Mouse (Mus musculus) naive thymus-derived CD4-positive, alpha-beta T cell, adult 2 months (primary cell): ENCODE data around the gene Manbal.

Source experiments
- DNase-seq: peaks from one replicate; pipeline ENCODE4 v3.0.0-alpha.2; 2011; ENCODE audit warnings: low read depth

Manbal gene

DNA sequence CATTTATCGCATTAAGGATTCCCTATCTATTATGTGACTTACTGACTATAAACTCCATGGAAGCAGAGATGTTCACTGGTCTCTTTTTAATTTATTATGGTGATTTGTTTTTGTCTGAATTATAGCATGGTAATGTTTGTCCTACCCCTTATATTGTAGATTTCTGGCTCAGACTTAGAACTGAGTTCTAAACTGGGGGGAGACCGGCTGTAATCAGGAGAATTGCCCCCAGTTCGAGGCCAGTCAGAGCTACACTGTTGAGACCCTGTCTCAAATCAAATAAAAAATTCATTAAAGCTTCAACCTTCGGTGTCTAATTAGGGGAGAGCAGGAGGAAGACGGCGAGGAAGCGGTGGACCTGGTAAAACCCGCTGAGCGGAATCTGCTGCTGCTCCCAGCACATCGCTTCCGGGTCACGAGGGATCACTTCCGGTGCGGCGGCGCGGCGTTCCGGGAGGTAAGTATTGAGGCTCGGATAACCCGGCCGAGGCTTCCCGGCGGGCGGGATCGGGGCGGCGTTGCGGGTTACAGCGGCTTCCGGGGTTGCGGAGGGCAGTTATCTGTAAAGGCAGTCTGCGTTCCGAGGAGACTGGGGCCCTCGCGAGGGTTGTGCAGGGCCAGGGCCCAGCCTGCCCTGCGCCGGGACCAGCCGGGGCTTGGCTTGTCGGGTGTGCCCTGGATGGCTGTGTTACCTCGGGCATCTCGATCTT, at the start of gene Manbal:
Gene Manbal (plus strand): TSS at position 411 of the 710 bp plus-strand sequence.
- peak; percentile 96 for DNase-seq

GRCm38 (mm10) chr2:157320135-157320534, 47.3 kb upstream of the Manbal start:
- no peak for DNase-seq

GRCm38 (mm10) chr2:157320886-157321285, 46.5 kb upstream of the Manbal start:
- DNase-seq: no peak

- DNase-seq: no peak
Measured at GRCm38 (mm10) chr2:157322029-157322766, 45.2 kb upstream of the Manbal start.

GRCm38 (mm10) chr2:157325238-157325637, 42.2 kb upstream of the Manbal start:
- DNase-seq: no peak

- DNase-seq: no peak
Measured at GRCm38 (mm10) chr2:157328106-157328505, 39.3 kb upstream of the Manbal start.

- DNase-seq: no peak
Measured at GRCm38 (mm10) chr2:157328570-157328969, 38.8 kb upstream of the Manbal start.

GRCm38 (mm10) chr2:157332059-157332458, 35.3 kb upstream of the Manbal start:
- DNase-seq: no peak

DNA sequence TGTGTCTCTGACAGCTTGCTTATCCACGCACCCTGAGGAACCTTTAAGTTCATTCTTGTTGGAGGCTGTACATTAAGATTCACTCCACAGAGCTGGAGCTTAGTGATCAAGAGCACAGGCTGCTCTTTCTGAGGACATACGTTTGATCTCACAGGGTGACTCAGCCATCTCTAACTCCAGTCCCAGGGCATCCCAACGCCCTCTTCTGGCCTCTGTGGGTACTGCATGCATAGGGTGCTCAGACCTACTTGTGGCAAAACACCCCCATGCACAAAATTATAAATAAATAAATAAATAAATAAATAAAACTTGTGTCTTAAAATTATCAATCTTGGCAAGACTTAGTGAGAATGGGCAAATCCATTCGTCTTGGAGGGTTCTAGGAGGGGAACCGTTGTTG, 28.7 kb upstream of the Manbal start:
- peak; percentile 74 for DNase-seq

DNA sequence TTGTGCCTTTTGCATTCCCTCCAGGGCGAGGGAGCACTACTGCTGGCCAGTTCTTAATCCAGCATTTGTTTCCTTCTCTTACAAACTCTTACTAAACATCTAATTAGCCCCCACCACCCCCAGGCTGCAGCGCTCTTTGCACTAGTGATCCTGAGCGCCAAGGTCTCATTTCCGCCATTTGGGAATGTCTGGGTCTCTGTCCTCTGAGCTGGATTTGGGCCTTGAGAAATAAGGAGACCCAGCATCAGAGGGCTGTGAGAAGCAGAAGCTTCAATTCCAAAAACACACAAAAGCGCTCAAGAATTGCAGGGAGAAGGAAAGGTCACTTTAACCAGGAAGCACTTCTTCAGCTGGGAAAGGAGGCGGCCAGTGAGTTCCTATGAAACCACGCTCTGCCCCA, 27.9 kb upstream of the Manbal start:
- DNase-seq: no peak

- DNase-seq: no peak
Measured at GRCm38 (mm10) chr2:157340221-157340741, 27.1 kb upstream of the Manbal start.

- peak; percentile 73 for DNase-seq
Measured at GRCm38 (mm10) chr2:157341554-157342270, 25.7 kb upstream of the Manbal start.

DNA sequence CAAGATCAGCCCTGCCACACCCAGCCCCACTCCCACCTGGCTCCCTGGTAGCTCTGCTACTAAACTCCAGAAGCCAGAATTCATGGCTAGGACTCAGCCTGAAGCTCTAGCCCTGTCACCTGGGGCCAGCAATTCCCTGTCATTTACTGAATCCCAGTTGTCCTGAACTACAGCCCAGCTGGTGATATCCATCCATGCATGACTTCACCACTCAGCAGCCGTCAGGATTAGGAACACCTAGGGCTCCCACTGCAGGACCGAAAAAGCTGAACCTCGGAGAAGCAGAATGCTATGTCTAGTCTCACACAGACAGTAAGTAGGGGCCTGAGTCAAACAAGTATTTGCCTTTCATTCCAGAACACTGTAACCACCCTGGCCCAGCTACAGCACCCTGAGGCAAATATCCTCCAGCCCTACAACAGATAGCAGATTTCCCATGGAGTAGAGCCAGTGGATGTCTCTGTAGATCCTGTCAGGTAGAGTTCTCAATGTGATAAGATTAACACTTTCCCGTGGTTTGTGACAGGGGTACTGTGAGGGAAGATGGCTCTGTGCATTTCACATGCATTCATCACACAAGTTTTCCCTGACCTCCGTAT, 25.0 kb upstream of the Manbal start:
- no peak for DNase-seq

GRCm38 (mm10) chr2:157343337-157343736, 24.1 kb upstream of the Manbal start:
- DNase-seq: no peak

DNA sequence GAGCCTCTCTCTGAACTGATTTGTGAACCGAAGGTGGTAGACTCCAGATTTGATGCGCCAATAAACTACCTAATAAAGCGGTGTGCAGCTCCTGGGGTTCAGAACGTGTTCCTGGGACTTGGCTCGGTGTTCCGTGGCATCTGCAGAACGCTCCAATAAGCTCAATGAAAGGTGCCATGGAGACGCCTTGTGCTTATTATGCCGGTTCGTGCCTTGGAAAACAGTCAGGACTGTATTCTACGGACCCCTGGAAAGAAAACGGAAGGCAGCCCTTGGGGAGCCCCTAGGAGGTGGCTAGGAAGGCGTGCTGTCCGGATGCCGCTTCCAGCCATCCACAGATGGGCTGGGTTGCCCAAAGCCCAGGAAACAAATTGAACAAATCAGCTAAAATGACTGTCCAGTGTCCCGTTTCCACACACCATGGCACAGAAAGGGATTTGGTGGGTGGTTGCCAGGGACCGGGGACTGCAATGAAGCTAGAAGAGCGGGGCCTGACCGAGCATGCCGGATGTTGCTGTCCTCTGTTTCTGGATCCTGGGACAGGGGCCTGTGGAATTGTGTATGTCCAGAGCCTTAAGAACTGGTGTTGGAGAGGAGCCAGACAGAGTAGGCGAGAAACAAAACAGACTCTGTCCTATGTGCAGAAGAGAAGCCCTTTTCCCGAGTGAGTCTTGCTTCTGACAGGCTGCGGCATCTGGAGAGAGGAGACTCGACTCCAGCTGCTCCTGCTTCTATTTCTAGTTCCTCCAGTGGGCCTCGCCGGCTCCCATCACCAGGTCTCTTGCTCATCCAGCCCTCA, 19.8 kb upstream of the Manbal start, which contains the start of gene Ghrh:
Gene Ghrh (minus strand): TSS at position 146 of the 799 bp plus-strand sequence.
- no peak for DNase-seq

DNA sequence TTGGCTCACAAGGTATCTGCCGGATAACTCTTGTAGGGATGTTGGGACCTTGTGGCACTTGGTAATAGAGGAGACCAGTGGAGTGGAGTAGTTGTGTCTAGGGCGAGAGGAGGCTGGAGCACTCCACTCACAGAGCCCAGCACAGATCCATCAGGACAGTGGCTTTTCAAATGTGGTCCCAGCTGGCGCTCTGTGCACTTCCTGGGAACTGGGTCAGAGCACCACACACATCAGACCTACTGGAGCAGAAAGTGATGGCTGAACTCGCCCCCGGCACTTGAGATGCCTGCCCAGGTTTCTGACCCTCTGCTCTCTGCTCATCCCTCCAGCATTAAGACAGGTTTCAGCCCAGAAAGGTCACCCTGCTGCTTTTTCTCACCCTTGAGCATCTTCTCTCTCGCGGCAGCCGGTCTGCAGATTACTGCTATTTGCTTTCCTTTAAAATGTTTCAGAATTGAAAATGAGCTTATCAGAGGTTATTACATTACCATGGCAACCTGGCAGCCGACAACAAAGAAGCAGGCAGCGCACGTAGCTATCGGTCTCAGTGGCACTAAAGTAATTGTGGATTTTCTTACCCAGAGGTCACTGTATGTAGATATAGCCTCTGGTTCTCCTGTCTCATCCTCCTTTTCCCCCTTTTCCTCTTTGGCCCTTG, 18.1 kb upstream of the Manbal start:
- DNase-seq: no peak

DNA sequence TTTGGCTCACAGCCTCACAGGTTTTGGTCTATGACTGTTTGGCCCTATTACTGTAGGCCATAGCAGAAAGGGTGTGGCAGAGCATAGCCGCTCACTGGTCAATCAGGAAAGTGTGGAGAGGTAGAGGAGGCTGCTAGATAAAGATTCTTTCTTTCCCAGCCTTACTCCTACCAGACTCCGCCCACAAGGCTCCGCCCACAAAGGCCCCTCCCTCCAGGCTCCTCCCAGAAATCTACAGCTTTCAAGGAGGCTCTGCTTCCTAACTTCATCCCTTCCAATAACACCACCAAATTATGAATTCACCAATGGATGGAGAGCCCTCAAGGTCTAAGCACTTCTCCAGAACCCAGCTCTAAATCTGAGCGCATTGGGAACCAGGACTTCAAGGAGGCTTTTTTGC, 14.2 kb upstream of the Manbal start:
- no peak for DNase-seq

DNA sequence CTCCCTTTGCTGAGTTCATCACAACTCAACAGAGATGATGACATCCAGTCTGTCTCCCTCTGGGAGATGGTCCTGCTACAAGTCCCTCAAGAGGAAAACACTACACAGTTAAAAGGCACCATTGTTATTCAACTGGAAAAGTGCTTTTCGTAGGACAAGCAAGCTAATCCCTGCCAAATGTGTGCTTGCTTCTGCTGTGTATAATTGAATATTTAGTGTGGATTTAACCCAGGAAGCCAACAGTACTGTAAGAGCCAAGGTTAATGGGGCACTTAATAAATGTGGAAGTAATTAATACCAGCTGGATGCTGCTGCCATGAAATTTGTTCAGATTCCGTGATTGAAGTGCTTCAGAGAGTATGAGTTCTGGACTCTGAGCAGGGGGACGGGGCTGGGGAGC, 13.3 kb upstream of the Manbal start:
- DNase-seq: no peak

GRCm38 (mm10) chr2:157360028-157360427, 7.4 kb upstream of the Manbal start:
- no peak for DNase-seq

DNA sequence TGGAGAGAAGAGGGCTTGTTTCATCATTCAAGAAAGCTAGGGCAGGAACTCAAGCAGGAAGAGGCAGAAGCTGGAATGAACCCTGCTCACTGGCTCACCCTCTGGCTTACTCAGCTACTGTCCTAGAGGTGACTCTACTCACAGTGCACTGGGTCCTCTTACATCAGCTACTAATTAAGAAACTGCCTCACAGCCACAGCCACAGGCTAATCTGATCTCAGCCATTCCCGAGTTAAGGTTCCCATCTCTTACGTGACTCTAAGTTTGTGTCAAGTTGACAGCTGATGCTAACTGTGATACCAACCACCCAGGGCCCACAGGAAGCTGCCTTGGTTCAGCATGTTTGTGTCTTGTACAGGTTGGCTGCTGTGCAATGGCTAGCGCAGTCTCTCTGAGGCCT, 4.4 kb upstream of the Manbal start:
- no peak for DNase-seq

DNA sequence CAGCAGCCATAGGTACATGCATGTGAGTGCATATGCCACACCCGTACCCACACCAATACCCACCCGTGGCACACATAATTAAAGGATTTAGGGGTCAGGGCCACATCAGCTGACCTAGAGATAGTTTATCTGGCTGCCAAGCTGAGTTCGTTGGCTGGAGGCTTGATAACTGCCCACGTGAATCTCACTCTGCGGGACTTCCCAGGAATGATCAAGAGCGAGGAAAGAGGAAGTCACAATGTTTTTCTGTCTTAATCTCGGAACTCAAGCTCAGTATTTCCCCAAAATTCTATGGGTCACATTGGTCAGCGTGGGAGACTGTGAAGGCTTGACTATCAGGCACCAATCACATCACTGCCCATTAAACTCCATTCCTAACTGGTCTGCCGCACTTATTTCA, 632 bp upstream of the Manbal start:
- DNase-seq: no peak
